Mouse (Mus musculus) cerebellum, adult 18-20 months (tissue): ENCODE measurements around the gene Gpr171.
"Not testable (repeated sequence)": the region's sequence is repeated elsewhere in the genome, so short reads cannot be mapped to it uniquely, and the experiment has no call there.

Experiments used
- DNase-seq, 2 experiments: peaks; one replicate each; pipeline ENCODE4 v3.0.0; 2021

Gpr171 gene

GRCm38 (mm10) chr3:59113291-59113690 is 11.7 kb upstream of the Gpr171 start:
- DNase-seq: not testable (repeated sequence)

- no peak for DNase-seq
Measured at GRCm38 (mm10) chr3:59111944-59112343, 10.3 kb upstream of the Gpr171 start.

- not testable (repeated sequence) for DNase-seq
Measured at GRCm38 (mm10) chr3:59109834-59110233, 8.2 kb upstream of the Gpr171 start.

GRCm38 (mm10) chr3:59107439-59107838 is 5.8 kb upstream of the Gpr171 start:
- DNase-seq: no peak

- no peak for DNase-seq
Measured at GRCm38 (mm10) chr3:59104462-59104861, 2.8 kb upstream of the Gpr171 start.

GRCm38 (mm10) chr3:59102146-59102545 is 525 bp upstream of the Gpr171 start:
- DNase-seq: no peak

- DNase-seq: no peak
Measured at GRCm38 (mm10) chr3:59098540-59098939, 3.1 kb downstream of the Gpr171 start.

- no peak for DNase-seq
Measured at GRCm38 (mm10) chr3:59097421-59097820, 4.2 kb downstream of the Gpr171 start.

GRCm38 (mm10) chr3:59092702-59093101 is 8.9 kb downstream of the Gpr171 start:
- DNase-seq: no peak

- DNase-seq: peak; percentile 34 to 47
Measured at GRCm38 (mm10) chr3:59080919-59081318, 20.7 kb downstream of the Gpr171 start.

GRCm38 (mm10) chr3:59080293-59080916 is 21.2 kb downstream of the Gpr171 start:
- no peak for DNase-seq

- DNase-seq: peak; percentile 55 to 61
Measured at GRCm38 (mm10) chr3:59079327-59079726, 22.3 kb downstream of the Gpr171 start.

- no peak for DNase-seq
Measured at GRCm38 (mm10) chr3:59078585-59078984, 23.0 kb downstream of the Gpr171 start.

- DNase-seq: peak in 1 of 2 experiments; percentile 33
Measured at GRCm38 (mm10) chr3:59077278-59077677, 24.3 kb downstream of the Gpr171 start.

GRCm38 (mm10) chr3:59069071-59069470 is 32.5 kb downstream of the Gpr171 start:
- DNase-seq: not testable (repeated sequence)

- no peak for DNase-seq
Measured at GRCm38 (mm10) chr3:59066558-59067294, 34.9 kb downstream of the Gpr171 start.

GRCm38 (mm10) chr3:59065937-59066336 is 35.7 kb downstream of the Gpr171 start:
- no peak for DNase-seq

GRCm38 (mm10) chr3:59063431-59063830 is 38.2 kb downstream of the Gpr171 start:
- DNase-seq: no peak

GRCm38 (mm10) chr3:59062141-59062540 is 39.5 kb downstream of the Gpr171 start:
- no peak for DNase-seq

- DNase-seq: no peak
Measured at GRCm38 (mm10) chr3:59060131-59060530, 41.5 kb downstream of the Gpr171 start.

- DNase-seq: peak; percentile 78 to 80
Measured at GRCm38 (mm10) chr3:59059022-59059541, 42.5 kb downstream of the Gpr171 start.

GRCm38 (mm10) chr3:59054834-59055535 is 46.6 kb downstream of the Gpr171 start:
- no peak for DNase-seq
